In genomic region chr10:83628241-83628640, GRCm38 (mm10) we compare ENCODE assay signal across 17 mouse cellular contexts.
A peak's percentile ranks its signal among the peaks of the same experiment; 100 is the strongest.
DNase-seq lines count a peak whose midpoint lies in the region; ATAC-seq lines count a peak whose summit lies in the region.
"Had no signal": no experiment of that assay in that cellular context is flagged by ENCODE, and none has a peak within 500 bp of the region (broad histone marks: within the 10 kb centered on the region; RNA-seq: fewer than 3 reads in every experiment).

No protein-coding gene starts in this region.

- no peak for ATAC-seq in cerebellum, adult (ENCODE audit: insufficient number of reproducible peaks, low FRiP score, low TSS enrichment)
- ATAC-seq: activated CD4-positive, CD25-positive, alpha-beta regulatory T cell, adult 4 months; CD4-positive, CD25-positive, alpha-beta regulatory T cell, adult 4 months; forebrain, embryonic 14.5 days; forebrain, embryonic 16.5 days; Patski had no signal

- peak; percentile 50 to 56 for DNase-seq in cerebellum, adult 18-20 months
- DNase-seq in cerebellum, adult 9-10 months: peak; percentile 57
- DNase-seq in cerebellum, adult 11-12 months: no peak
- peak; percentile 46 to 63 for DNase-seq in cerebellum, postnatal 10 days
- DNase-seq in cerebellum, postnatal 14 days: no peak
- peak; percentile 54 to 64 for DNase-seq in cerebellum, postnatal 25 days
- DNase-seq: adrenal gland, adult 8-10 months; adrenal gland, postnatal 14 days; adrenal gland, postnatal 36 days; B cell, adult 2 months; embryo, embryonic 11 days had no signal

Comparison
In these comparisons a context has a peak if more than half of its experiments do, and no peak if none do; other contexts are left out.
1. DNase-seq: peak in cerebellum, adult 18-20 months (2 of 2), cerebellum, adult 9-10 months (single experiment), cerebellum, postnatal 10 days (2 of 2) and cerebellum, postnatal 25 days (2 of 2); none in cerebellum, adult 11-12 months (single experiment) and cerebellum, postnatal 14 days (0 of 2).